Mouse (Mus musculus) heart, adult 2 months (tissue): Measurements from ENCODE around the gene Gm16223. TPM values are rescaled to one million over a fixed set of nuclear protein-coding genes. Genes with fewer than 3 reads are reported as not detected.
A peak's percentile ranks its signal among the peaks of the same experiment; 100 is the strongest.

Experiments used
- DNase-seq, 2 experiments: peaks; one replicate each; pipeline ENCODE4 v3.0.0; 2021
- H3K27ac ChIP-seq: fragments of 200-600 bp; 2 replicates; pipeline ENCODE4 v1.8.1; 2022
- H3K27me3 ChIP-seq: fragments of 200-500 bp; 2 replicates; pipeline ENCODE4 v1.6.1; 2012; ENCODE audit warnings: mild to moderate bottlenecking, low read length, inconsistent platforms, mixed read lengths; ENCODE audit not compliant: control insufficient read depth, insufficient read depth
- H3K36me3 ChIP-seq: fragments of 200-500 bp; 2 replicates; pipeline ENCODE4 v1.6.1; 2012; ENCODE audit warnings: low read length, inconsistent platforms; ENCODE audit not compliant: control insufficient read depth, insufficient read depth
- H3K4me1 ChIP-seq: fragments of 200-500 bp; 2 replicates; pipeline ENCODE4 v1.6.1; 2011; ENCODE audit warnings: low read length; ENCODE audit not compliant: control insufficient read depth, insufficient read depth
- H3K4me3 ChIP-seq: fragments of 200-600 bp; 2 replicates; pipeline ENCODE4 v1.8.1; 2022
- H3K79me2 ChIP-seq: fragments of 200-500 bp; replicated peaks from 2 replicates; pipeline ENCODE4 v1.6.1; 2012; ENCODE audit warnings: mild to moderate bottlenecking, inconsistent platforms, low read length, moderate library complexity, mixed read lengths; ENCODE audit not compliant: control insufficient read depth, insufficient read depth
- H3K9ac ChIP-seq: fragments of 200-500 bp; 2 replicates; pipeline ENCODE4 v1.6.1; 2012; ENCODE audit warnings: low read depth, mild to moderate bottlenecking, control low read depth, inconsistent platforms, low read length, mixed read lengths
- CTCF ChIP-seq: fragments of 200-600 bp; IDR thresholded peaks from 2 replicates; pipeline ENCODE4 v1.8.1; 2022; ENCODE audit warnings: antibody characterized with exemption, mild to moderate bottlenecking, moderate library complexity
- EP300 ChIP-seq: fragments of 200-500 bp; IDR thresholded peaks from 2 replicates; pipeline ENCODE4 v1.6.1; 2011; ENCODE audit warnings: low read depth, low read length, control low read depth; ENCODE audit not compliant: insufficient read depth
- POLR2A ChIP-seq: fragments of 200-500 bp; IDR thresholded peaks from 2 replicates; pipeline ENCODE4 v1.6.1; 2011; ENCODE audit warnings: mild to moderate bottlenecking, low read depth, low read length, control low read depth; ENCODE audit not compliant: insufficient read depth
- WGBS: fragments of 180-500 bp; shearing (Covaris S2); methylation state at CpG from one replicate; pipeline ENCODE4 v1.1.7; 2018; 5-methylcytosine and 5-hydroxymethylcytosine counted together
- intact Hi-C: fragments of 180-260 bp; cut with DNase I; formaldehyde crosslinking; loops from one replicate; pipeline ENCODE4 v1.15.1; 2025
- polyA plus RNA-seq: library from polyadenylated mRNA; depleted of rRNA; stranded (reverse); fragments of >200 nt; gene quantifications from 2 replicates; pipeline ENCODE4 v1.2.3, GENCODE M21; 2012
- total RNA-seq, 2 experiments: library from RNA; stranded (reverse); gene quantifications; 2 replicates each; pipeline ENCODE4 v1.2.3; 2021

The Gm16223 gene
- total and polyA plus RNA-seq, 3 experiments, result 0.09 to 0.16 TPM; not detected in 1

GRCm38 (mm10) chr5:42166311-42166710 lies 98.6 kb downstream of the Gm16223 start:
- H3K4me3 ChIP-seq, result no peak overlapping the region
- intact Hi-C loops, result no loop called here
- no peak for DNase-seq
- no peaks in the 10 kb centered on the region for H3K36me3 ChIP-seq
- WGBS, result 26% methylated on average over 1 of the region's 1 CpGs
- no peak for TF ChIP-seq POLR2A
- no peak for TF ChIP-seq EP300
- TF ChIP-seq CTCF, result no peak
- no peaks in the 10 kb centered on the region for H3K79me2 ChIP-seq
- H3K27me3 ChIP-seq, result no peaks in the 10 kb centered on the region
- no peak overlapping the region for H3K27ac ChIP-seq
- H3K4me1 ChIP-seq, result no peaks in the 10 kb centered on the region
- H3K9ac ChIP-seq, result no peak overlapping the region

DNA sequence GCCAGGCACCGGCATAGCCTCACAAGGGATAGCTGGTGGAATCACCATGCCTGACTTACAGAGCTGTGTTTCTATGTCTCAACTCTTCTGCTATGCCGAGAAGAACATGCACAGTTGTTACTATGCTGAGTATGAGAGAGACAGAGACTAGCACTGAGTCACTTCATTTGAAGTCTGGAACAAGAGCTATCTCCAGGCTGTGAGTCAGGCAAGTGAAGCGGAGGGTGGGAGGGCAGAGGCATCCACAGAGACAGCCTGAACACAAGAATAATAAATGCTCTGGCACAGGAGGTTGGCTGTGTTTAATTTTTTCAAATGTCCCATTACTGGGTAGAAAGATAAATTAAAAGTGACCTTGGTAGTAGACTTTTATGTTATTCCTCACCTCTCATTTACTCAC lies 100.3 kb downstream of the Gm16223 start:
- 81% methylated on average over 3 of the region's 3 CpGs for WGBS
- Histone ChIP-seq H3K27me3 (no peaks in the 10 kb centered on the region), H3K79me2 (no peaks in the 10 kb centered on the region), H3K4me3 (no peak overlapping the region), H3K36me3 (no peaks in the 10 kb centered on the region), H3K4me1 (no peaks in the 10 kb centered on the region), H3K9ac (no peak overlapping the region), H3K27ac (no peak overlapping the region)
- no peak for DNase-seq
- no peak for TF ChIP-seq EP300
- no peak for TF ChIP-seq CTCF
- intact Hi-C loops, result no loop called here

DNA sequence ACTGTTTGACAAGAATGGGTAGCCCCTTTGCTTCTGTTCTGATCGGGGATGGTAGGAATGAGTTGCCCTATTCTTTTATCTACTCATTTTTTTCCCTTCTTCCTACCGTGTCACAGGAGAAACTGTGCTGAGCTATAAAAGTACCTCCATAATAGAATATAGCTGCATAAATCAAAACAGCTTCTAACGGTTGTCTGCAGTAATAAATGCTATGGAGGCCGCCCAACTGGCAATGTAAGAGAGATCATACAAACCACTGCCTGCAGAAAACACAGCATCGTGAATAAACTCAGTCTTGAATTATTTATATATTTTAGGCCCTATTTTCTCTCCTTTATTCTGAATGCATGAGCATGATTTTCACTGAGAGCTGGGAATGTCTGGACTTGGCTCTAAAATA lies 101.0 kb downstream of the Gm16223 start:
- H3K4me3 ChIP-seq, result no peak overlapping the region
- TF ChIP-seq EP300 (no peak), POLR2A (no peak), CTCF (no peak)

DNA sequence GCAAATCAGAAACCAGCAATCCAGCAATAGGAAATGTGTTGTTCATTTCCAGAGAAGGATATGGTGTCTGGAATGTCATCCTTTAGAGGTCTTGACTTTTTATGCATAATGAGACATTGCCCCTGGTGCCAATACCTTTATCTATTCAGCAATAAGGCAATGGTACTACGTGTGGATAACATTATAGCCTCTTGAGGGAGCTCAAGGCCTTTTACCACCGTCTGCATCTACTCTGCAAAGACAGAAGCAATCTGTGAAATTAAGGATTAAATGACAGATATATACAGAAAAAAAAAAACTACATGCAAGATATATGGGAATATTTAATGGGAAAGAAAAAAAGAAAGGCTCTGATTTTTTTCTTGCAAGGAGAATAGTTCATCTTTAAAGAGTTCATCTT lies 106.3 kb downstream of the Gm16223 start:
- WGBS, result 48% methylated on average over 2 of the region's 2 CpGs
- Histone ChIP-seq H3K9ac (no peak overlapping the region), H3K4me1 (no peaks in the 10 kb centered on the region), H3K79me2 (no peaks in the 10 kb centered on the region), H3K4me3 (no peak overlapping the region), H3K36me3 (no peaks in the 10 kb centered on the region), H3K27me3 (no peaks in the 10 kb centered on the region), H3K27ac (no peak overlapping the region)
- DNase-seq, result no peak
- TF ChIP-seq CTCF (peak; percentile 32; the same call in 1 of the 2 replicates), EP300 (no peak), POLR2A (no peak)
- intact Hi-C loops, result no loop called here

More for the DNA sequence above, 101.0 kb downstream of the Gm16223 start:
- H3K4me1 ChIP-seq, result no peaks in the 10 kb centered on the region
- no peak for DNase-seq
- no peaks in the 10 kb centered on the region for H3K79me2 ChIP-seq
- no peak overlapping the region for H3K9ac ChIP-seq
- no peaks in the 10 kb centered on the region for H3K27me3 ChIP-seq
- intact Hi-C loops, result no loop called here
- 75% methylated on average over 5 of the region's 5 CpGs for WGBS
- no peaks in the 10 kb centered on the region for H3K36me3 ChIP-seq
- H3K27ac ChIP-seq, result no peak overlapping the region

DNA sequence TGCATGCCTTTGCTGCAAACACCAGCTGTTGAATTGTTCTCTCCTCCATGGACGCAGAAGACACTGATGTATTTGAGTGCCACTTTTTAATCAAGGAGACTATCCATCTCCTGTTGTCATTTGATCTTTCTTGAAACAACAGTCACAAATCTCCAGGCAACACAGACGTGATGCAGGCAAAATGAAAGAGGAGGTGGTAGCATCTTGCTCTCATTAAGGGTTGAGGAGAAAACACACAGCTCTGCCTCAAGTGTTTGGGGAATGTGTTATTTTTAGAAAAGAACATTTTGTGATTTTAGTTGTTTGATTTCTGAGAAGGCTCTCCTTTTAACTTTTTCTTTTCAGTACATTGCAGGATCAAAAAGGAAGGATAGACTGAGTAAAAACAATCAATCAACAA lies 107.7 kb downstream of the Gm16223 start:
- Histone ChIP-seq H3K4me1 (no peaks in the 10 kb centered on the region), H3K36me3 (no peaks in the 10 kb centered on the region), H3K27me3 (no peaks in the 10 kb centered on the region), H3K79me2 (no peaks in the 10 kb centered on the region), H3K27ac (no peak overlapping the region), H3K9ac (no peak overlapping the region), H3K4me3 (no peak overlapping the region)
- TF ChIP-seq POLR2A, result no peak
- no peak for TF ChIP-seq EP300
- DNase-seq, result no peak
- intact Hi-C loops, result no loop called here
- 65% methylated on average over 2 of the region's 2 CpGs for WGBS

DNA sequence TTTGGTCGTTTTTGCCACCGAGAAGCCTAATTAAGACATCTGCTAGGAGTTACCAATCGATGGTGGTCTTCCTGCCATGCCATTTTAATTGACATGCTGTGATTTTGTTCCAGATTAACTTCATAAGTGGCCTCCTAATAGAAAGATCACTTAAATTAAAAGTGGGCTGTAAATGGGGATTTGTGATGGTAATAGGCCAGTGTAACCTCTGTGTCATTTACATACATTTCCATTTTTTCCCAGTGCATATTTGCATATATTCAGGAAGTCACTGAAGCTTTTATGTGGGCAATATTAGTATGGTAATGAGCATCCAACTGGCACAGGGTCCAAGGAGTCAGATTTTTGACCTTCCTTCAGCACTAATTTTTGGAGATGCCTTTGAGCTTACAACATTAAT lies 130.7 kb downstream of the Gm16223 start:
- Histone ChIP-seq H3K9ac (no peak overlapping the region), H3K79me2 (no peaks in the 10 kb centered on the region), H3K36me3 (no peaks in the 10 kb centered on the region), H3K4me1 (no peaks in the 10 kb centered on the region), H3K27ac (no peak overlapping the region), H3K27me3 (no peaks in the 10 kb centered on the region), H3K4me3 (no peak overlapping the region)
- no peak for DNase-seq
- TF ChIP-seq EP300 (no peak), POLR2A (no peak), CTCF (no peak)
- intact Hi-C loops, result no loop called here
- WGBS, result 54% methylated on average over 3 of the region's 3 CpGs
